Mouse (Mus musculus): ENCODE measurements around the gene Sstr4. TPM values are rescaled to one million over a fixed set of nuclear protein-coding genes. Genes with fewer than 3 reads are reported as not detected.

The Sstr4 gene
- total RNA-seq (2021): 10 to 100 TPM; 19.7 to 21.2 TPM

DNA sequence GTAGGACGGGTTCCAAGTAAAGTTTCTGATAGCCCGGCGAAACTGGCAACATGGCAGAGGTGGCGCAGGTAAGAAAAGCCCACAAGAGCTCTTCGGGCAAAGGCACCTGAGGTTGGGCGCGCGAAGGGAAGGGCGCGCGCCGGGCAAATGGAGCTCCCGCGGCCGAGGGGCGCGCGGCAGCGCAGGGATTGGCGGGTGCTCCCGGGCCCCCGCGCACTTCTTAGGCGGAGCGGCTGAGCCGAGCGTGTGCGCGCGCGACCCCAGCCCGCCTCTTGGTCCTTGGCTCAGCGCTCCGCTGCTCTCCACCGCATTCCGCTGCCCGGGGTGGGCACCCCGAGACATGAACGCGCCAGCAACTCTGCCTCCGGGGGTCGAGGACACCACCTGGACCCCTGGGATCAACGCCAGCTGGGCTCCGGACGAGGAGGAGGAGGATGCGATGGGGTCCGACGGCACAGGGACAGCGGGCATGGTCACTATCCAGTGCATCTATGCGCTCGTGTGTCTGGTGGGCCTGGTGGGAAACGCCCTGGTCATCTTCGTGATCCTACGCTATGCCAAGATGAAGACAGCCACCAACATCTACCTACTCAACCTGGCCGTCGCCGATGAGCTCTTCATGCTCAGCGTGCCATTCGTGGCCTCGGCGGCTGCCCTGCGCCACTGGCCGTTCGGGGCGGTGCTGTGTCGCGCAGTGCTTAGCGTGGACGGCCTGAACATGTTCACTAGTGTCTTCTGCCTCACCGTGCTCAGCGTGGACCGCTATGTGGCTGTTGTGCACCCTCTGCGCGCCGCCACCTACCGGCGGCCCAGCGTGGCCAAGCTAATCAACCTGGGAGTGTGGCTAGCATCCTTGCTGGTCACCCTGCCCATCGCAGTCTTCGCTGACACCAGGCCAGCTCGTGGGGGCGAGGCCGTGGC lies at the start of gene Sstr4:
TSS of gene Sstr4 (plus strand) at position 214 of the 921 bp plus-strand sequence.
- DNase-seq: peak; percentile 29
- intact Hi-C loops (cut with DNase I): no loop called here

DNA sequence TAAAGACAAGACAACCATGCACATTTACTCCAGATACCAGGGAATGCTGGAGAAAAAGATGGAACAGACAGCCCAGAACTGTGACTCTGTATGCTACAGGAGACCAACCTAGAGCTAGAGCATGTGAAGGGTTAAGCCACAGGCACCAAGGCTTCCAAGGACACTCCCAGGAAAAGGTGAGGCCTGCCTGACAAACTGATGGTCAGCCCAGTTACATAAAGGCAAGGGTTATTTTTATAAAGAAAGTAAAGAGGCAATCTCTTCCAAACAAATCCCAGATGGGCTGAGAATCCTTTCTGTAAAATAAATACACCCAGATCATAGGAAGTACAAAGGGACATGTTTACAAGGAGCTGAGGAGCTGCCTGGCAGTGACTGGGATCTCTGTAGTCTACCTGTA lies 49.8 kb upstream of the Sstr4 start:
- intact Hi-C loops (cut with DNase I): no loop called here

DNA sequence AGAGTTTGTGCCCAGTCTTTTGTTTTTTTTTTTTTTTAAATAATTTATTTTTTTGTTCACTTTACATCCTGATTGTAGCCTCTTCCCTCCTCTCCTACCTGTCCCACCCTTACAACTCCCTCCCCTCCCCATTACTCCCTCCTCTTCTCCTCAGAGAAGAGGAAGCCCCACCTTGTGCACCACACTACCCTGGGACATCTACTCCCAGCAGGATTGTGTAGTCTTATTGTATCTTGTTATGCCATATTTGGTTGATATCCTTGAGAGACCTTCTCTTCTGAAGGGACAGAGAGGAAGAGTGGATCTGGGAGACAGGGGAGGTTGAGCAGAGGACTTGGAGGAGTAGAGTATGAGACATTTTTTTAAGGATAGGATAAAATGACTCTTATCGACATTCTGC lies 48.2 kb upstream of the Sstr4 start:
- intact Hi-C loops (cut with DNase I): no loop called here
- DNase-seq: no peak

More for the DNA sequence above, 49.8 kb upstream of the Sstr4 start:
- no peak for DNase-seq

DNA sequence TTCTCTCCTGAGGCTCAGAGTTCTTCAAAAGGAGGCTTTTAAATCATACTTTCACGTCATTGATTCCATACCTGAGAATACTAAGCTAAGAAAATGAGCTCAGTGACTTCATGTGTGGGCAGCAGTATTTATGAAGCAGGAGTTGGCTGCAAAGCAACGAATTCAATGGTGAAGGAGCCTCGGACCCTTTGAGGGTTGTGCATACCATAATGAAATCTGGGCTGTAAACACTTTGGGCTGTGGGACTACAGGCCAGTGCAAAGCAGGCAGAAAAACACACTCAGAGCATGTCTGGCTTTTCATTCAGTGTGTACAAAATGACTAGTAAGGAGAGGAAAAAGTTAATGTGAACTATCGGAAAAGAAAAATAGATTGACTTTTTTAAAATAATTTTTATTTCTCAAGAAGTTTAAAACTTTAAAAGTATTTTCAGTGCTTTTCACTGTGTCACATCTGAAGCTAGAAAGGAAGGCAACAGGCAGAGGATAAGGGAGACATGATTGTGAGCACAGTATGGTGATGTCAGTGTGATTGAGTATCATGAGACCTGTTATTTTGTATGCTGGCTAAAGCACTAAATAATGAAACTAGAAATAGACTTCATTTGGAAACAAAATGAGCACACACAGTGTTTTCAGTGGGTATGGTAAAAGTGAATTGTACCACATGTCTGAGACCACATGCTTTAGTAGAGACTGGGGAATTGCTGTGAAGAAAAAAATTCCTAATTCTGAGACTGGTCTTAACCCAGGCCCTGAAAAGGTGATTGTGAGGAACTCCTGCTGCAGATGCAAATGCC lies 45.4 kb upstream of the Sstr4 start:
- no peak for DNase-seq
- intact Hi-C loops (cut with DNase I): no loop called here

DNA sequence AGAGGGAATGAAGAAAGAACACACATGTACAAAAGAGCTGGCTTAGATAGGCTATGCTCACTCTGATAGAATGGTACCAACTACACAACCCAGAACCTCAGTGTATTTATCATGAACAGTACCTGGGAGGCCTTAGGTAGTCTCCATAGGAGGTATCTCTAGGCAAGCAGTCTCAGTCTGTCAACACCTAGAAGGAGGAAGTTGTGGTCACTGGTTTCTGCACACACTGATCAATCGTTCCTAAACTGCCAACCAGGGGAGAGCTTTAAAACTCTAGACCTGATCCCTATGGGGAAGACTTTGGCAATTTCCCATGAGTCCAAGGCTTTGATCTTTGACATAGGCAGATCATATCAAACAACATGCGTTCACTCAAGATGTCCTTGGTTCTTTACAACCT lies 44.7 kb upstream of the Sstr4 start:
- no peak for DNase-seq
- intact Hi-C loops (cut with DNase I): no loop called here

DNA sequence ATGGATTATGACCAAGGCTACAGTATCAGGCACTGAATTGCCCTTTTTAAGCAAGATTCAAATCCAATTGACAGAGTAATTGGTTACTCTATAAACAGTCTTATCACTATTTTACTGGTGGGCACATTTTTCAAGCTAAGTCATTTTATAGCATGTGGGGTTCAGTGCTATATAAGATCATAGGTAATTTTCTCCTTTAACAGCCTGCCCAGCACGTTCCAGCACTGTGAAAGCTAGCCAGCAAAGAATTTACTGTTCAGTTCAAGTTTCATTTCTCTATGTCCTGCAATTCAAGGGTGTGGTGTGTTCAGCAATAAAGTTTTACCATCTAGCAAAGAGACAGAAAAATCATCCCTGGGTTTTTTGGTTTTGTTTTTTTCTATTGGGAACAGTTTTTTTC lies 42.5 kb upstream of the Sstr4 start:
- no peak for DNase-seq
- intact Hi-C loops (cut with DNase I): no loop called here

DNA sequence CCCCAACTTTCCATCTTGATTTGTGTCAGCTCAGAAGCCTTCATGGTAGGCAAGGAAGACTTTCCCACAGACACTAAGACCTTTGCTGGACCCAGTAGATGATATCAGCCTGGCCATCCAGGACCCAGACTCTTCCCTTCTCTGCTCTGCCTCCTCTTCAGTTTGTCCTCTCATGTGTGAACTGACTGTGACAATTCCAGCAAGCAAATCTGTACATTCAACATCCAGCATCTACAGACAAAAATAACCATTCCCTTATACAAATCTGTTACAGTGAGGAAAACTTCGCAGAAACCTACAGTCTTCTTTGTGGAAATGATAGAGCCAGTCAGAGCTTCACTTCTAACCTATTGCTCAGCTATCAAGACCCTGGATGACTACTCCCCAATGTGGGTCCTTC lies 38.0 kb upstream of the Sstr4 start:
- DNase-seq: no peak
- intact Hi-C loops (cut with DNase I): no loop called here

DNA sequence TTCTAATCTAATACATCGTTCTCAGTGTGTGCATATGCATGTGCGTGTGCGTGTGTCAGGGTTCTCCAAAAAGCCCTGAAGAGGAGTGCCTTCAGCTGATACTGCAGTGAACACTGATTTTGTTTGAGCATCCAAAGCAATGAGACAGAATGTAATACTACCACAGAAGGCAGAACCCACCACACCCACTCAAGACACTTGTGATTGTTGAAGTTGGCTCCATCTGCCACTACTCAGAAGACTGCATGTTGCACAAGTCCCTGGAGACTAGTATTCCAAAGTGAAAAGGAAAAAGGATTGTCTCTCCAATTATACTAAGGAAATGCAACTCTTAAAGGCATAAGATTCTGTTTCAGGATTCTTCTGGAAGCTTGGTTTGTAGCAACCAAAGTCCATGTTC lies 30.6 kb upstream of the Sstr4 start:
- intact Hi-C loops (cut with DNase I): no loop called here
- no peak for DNase-seq

DNA sequence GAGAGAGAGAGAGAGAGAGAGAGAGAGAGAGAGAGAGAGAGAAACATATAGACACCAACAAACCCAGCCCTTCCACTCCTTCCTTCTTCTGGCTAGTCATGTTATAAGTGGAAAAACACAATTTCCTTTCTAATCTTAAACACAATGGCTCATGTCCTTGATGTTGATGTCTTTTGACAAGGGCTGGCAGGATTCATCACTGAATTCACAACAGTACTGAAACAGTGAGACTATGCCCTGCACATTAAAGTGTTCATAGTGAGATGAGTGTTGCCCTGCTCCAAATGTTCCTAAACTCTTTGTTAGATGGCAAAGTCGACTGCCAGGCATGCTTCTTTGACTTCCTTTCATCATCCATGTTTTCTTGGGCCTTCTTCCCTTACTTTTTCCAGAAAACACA lies 29.9 kb upstream of the Sstr4 start:
- intact Hi-C loops (cut with DNase I): no loop called here
- no peak for DNase-seq

DNA sequence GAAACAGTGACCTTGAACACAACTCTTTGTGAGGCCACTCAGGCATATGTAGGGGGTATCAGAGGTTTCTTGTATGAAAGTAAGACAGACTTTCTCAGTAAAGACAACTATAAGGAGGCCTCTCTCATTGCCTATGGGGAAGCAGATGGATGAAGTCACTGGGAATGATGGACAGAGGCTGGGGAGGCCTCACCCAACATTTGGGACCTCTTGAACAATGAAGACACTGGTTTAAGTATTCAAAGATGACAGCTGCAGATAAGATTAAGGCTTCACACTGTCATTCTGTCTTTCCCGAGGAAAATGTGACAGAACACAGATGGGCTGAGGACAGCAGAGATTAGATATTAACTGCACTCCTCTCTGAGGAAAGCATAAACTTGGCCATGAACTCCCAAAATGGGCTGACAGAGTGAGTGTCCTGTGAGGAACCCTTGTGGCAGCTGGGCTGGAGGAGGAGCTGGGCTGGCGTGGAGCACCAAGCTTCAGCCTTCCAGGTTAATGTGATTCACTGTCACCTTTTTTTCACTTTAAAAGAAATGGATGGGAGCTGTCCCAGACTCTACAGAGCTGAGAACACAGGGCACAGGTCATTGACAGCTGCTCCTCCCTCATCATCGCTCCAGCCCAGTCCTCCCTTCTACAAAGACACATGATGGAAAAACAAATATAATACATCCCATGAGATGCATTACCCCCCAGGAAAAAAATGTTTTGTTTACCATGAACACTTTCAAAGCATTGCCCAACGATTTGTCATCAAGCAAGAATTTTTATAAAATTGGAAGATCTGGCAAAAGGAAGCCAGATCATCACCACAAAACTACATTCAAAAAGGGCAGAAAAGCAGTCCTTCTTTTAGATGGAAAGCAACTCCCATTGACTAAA lies 23.2 kb upstream of the Sstr4 start:
- intact Hi-C loops (cut with DNase I): no loop called here
- no peak for DNase-seq

DNA sequence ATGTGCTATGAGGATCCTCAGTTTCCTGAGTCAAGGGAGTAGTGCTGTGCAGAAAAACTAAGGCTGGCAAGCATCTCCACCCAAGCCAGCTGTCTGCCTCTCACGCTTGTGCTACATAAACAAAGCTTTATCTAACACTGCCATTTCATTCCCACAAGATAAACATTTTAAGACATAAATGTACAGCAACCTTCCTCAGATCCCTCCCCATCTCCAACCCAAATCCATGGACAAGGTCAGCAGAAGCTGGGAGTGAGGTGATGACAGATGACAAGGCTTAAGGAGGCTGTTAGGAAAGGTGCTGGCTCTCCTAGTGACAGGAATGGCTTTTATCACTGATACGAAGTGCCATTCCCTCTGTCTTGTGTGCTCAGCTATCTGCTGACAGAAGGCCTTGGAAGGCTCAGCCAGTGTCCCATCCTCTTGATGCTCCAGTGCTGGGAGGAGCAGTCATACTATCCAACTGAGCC lies 21.5 kb upstream of the Sstr4 start:
- intact Hi-C loops (cut with DNase I): no loop called here
- DNase-seq: no peak

DNA sequence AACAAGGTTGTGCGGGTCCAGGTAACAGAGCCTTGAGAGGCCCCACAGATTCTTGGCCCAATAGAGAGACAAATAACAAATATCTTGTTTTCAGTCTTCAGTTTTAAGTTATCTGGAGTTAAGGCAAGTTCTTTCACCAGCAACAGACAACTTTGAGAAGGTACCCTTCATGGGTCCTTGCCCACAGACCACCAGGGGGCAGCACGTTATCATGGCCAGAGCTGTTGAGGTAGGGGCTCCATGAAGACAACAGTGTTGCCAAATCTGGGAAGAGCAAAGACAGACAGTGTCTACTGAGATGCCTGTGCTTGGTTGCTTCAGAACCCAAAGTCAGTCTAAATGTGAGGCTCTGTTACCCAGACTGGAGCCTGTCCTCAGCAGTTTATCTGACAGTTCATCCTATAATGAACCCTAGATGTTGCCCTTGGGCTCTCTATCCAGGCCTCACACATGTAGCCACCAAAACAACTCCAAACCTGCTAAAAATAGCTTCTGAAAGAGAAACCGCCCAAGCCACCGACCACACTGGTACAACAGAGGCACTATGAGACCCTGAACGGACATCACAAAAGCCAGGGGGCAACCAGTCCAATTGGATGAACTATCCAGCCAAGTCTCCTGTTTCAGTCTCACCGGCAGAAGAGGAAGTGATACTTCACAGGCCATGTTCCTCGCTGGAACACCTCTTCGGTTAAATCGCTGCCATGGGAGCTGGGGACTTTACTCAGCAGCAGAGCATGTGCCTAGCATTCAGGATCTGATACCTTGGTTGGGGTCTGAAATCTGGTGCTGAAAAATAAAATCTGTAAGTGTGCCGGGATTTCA lies 19.6 kb upstream of the Sstr4 start:
- intact Hi-C loops (cut with DNase I): no loop called here
- DNase-seq: peak; percentile 66

DNA sequence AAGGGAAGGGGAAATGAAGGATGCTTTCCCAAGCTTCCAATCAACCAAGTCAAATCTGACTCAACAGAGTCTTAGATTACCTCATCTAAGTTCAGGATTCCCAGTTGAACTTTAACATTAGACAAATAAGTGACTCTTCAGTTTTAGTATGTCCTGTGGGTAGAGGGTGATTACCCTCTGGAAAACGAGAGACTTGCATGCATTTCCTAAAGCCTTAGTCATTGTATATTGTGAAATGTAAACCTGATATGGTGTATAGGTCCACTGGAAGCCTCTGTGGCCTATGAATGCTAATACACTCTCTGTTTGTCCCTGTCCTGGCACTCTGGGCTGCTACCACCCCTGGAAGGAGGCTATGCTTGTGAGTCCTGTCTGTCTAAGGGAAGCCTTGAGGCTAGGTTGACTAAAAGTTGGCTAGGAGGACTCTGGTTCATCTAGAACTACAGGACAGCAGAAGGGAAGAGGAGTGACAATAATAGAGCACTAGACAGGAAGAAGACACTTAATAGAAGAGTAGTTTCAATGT lies 16.3 kb upstream of the Sstr4 start:
- intact Hi-C loops (cut with DNase I): no loop called here
- DNase-seq: no peak

DNA sequence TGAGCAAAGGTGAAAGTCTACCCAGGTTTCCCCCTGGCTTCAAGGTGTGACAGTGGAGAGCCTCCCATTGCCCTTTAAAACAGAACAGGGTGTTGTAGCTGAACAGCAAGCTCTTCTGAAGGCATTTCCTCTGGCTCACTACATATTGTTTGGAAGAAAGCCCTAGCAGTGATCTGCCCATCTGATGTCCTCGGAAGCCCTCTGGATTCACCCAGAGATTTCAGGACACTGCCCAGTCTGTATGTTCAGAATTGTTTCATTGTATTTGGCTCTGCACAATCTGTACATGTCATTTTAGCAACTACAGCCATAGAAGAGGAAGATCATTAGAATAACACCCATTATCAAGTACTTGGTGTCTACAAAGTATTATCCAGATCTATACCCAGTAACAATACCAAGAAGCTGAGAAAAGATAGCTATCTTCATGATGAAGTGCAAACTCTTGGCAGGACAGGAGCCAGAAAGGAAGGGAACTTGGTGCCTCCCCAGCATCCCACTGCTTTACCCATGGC lies 15.2 kb upstream of the Sstr4 start:
- intact Hi-C loops (cut with DNase I): no loop called here

DNA sequence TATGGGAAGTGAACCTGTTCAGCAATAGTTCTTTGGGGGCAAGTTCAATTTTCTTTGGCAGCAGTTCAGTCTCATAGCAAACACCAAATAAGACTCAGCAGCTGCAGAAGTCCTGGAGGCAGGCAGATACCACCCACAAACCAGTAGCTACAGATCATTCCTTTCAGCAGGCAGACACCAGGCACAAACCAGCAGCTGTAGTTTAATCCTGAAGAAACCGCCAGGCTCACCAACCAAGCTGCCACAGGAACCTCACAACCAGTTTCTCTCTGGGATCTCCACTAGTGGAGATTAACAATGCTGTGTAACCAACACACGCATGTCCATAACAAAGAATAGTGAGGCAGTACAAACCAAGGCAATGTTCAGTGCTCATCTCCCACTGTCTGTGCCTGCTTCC lies 14.1 kb upstream of the Sstr4 start:
- no peak for DNase-seq
- intact Hi-C loops (cut with DNase I): no loop called here

More for the DNA sequence above, 15.2 kb upstream of the Sstr4 start:
- no peak for DNase-seq

DNA sequence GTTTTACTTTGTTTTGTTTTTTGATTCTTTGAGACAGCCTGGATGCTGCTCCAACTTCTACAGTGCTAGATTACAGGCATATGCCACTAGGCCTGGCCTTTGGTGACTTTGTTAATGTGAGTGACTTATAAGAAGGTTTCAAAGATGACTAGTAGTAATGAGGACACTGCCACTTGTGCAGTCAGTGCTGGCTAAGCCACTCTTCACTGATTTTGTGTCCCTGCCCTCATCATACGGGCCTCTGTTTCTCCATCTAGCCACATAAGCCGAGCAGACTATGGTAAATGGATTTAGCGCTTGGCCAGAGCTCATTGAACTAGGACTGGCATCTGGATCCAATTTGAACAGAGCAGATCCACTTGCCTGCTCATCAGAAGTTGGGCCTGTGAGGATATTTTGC lies 8.7 kb upstream of the Sstr4 start:
- intact Hi-C loops (cut with DNase I): no loop called here
- DNase-seq: no peak

DNA sequence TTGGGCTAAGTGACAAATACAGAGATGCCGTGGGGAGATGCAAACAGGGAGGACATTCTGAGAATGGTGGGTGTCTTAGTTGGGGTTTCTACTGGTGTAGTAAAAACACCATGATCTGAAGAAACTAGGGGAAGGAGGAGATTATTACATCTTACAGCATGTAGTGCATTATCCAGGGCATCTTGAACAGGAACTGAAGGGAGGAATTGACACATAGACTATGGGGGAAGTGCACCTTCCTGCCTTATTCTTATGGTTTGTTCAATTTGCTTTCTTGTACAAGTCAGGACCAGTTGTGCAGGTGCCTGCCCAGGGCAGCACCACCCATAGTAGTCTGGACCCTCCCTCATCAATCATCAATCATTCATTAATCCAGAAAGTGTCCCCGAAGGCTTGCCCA lies 8.2 kb upstream of the Sstr4 start:
- intact Hi-C loops (cut with DNase I): no loop called here

DNA sequence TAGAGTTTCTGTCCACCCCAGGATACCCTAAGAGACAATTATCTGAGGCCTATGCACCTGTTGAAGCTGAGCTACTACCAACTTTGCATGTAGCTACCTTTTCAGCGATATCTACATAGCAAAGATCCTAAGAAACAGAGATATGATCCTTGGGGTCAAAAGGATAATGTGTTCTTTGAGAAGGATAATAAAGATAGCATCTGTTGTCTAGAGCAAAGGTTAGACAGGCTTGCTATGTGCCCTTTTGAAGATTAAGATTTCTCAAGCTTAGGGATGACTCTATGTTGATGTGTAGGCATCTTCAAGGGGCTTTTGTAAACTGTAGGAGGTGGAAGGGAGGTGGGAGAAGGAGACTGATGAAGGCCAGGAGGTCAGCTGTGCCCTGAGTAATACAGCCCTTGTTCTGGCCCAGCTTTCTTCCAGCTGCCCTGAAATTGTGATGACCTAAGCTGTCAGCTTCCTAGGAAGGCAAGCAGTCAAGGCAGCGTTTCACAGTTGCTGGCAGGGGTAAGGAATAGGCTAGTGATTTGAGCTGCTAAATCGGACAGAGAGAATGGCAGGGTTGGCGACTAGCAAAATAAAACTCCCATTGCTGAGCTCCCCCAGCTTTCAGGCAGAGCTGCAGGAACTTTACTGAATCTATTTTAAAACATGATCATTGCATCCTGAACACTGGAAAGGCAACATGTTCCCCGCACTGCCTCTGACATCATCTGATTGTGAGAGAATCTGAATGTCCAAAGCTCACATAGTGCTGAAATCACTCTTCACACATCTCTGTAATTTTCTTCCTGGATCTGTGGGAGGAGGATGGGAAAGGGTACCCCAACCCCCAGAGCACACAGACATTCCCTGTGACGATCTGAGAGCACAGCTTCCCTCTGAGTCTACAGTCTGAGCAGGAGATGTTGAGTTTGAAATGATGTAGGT lies 7.2 kb upstream of the Sstr4 start:
- DNase-seq: no peak
- intact Hi-C loops (cut with DNase I): no loop called here

More for the DNA sequence above, 8.2 kb upstream of the Sstr4 start:
- no peak for DNase-seq
